In the genomic region with DNA sequence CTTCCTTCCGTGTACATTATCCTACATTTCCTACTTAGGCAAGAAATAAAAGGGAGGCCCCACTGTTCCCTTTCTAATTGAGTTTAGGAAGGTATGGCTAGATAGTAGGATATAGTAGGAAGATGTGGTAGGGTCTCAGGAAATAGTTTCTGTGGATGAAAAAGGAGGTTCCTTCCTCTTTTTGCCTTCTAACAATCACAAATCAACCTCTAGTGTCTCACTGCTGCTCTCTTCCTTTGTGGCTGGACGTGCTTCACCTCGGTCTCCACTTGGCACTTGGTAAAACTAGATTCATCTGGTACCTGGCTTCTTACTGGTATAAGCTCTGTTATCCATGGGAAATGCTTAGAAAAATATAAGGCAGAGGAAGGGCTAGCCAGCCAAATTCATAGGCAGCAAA, we compare ENCODE assay signal across 21 mouse cellular contexts. TPM values are rescaled to one million over a fixed set of nuclear protein-coding genes. Genes with fewer than 3 reads are reported as not detected.
DNase-seq lines count a peak whose midpoint lies in the region; ATAC-seq and TF ChIP-seq lines count a peak whose summit lies in the region.
"Had no signal": no experiment of that assay in that cellular context is flagged by ENCODE, and none has a peak within 500 bp of the region (broad histone marks: within the 10 kb centered on the region; RNA-seq: fewer than 3 reads in every experiment).

No protein-coding gene starts in this region.

- intact Hi-C loops in heart, postnatal 36 days (cut with DNase I): no loop called here

- H3K27me3 ChIP-seq in heart, embryonic 15.5 days: no peaks in the 10 kb centered on the region
- no peaks in the 10 kb centered on the region for H3K27me3 ChIP-seq in liver, adult 2 months (ENCODE audit: control insufficient read depth, insufficient read depth, low read length)
- no peaks in the 10 kb centered on the region for H3K27me3 ChIP-seq in liver, postnatal 0 days (ENCODE audit: insufficient read depth, low read length)
- H3K27me3 ChIP-seq: CH12.LX; forebrain, embryonic 13.5 days had no signal

- no peaks in the 10 kb centered on the region for H3K36me3 ChIP-seq in heart, embryonic 15.5 days
- H3K36me3 ChIP-seq in liver, adult 2 months (ENCODE audit: control insufficient read depth, insufficient read depth, low read length): no peaks in the 10 kb centered on the region
- H3K36me3 ChIP-seq in liver, postnatal 0 days (replicated peaks; ENCODE audit: insufficient read depth, low read length): no peaks in the 10 kb centered on the region
- H3K36me3 ChIP-seq: hindbrain, embryonic 10.5 days had no signal

- no peak for ATAC-seq in heart, embryonic 15.5 days (replicated peaks; ENCODE audit: insufficient number of reproducible peaks, insufficient read depth, low FRiP score, low read depth)
- no peak for ATAC-seq in liver, postnatal 0 days
- peak; percentile 40 for ATAC-seq in granulocyte monocyte progenitor cell, adult 5-6 weeks (replicated peaks; ENCODE audit: poor library complexity, severe bottlenecking)
- ATAC-seq: forebrain, embryonic 13.5 days; hindbrain, embryonic 16.5 days; inflammation-experienced regulatory T-cells, adult 6 months; intestine, postnatal 0 days had no signal

- no peak overlapping the region for H3K9ac ChIP-seq in heart, embryonic 15.5 days
- H3K9ac ChIP-seq in liver, adult 2 months (ENCODE audit: low read depth, low read length): no peak overlapping the region
- H3K9ac ChIP-seq in liver, postnatal 0 days (replicated peaks): no peak overlapping the region
- H3K9ac ChIP-seq: forebrain, embryonic 13.5 days had no signal

- TF ChIP-seq POLR2A in liver, adult 2 months (IDR thresholded peaks at IDR 0.05; ENCODE audit: extremely low read depth, insufficient read depth, low read length): no peak

- WGBS in heart, embryonic 15.5 days: 63% methylated on average over 3 of the region's 3 CpGs
- WGBS in liver, adult 2 months: 80% methylated on average over 3 of the region's 3 CpGs
- WGBS in liver, postnatal 0 days (ENCODE audit: insufficient replicate concordance): 40% methylated on average over 3 of the region's 3 CpGs

- peak overlapping the region; percentile 84 for H3K27ac ChIP-seq in heart, embryonic 15.5 days
- peak overlapping the region; percentile 94 for H3K27ac ChIP-seq in liver, adult 2 months (replicated peaks; ENCODE audit: insufficient read depth, low read depth, low read length)
- H3K27ac ChIP-seq in liver, postnatal 0 days (ENCODE audit: low read depth): no peak overlapping the region
- H3K27ac ChIP-seq: forebrain, embryonic 13.5 days had no signal

- H3K4me3 ChIP-seq in heart, embryonic 15.5 days: no peak overlapping the region
- H3K4me3 ChIP-seq in liver, adult 2 months (ENCODE audit: insufficient read depth, low read depth, low read length): no peak overlapping the region
- H3K4me3 ChIP-seq in liver, postnatal 0 days (ENCODE audit: low read depth, low read length): no peak overlapping the region
- H3K4me3 ChIP-seq: forebrain, embryonic 13.5 days; hindbrain, embryonic 10.5 days had no signal

- H3K4me2 ChIP-seq in heart, embryonic 15.5 days: no peak overlapping the region
- no peak overlapping the region for H3K4me2 ChIP-seq in liver, postnatal 0 days (ENCODE audit: low read depth, low read length)

- H3K79me2 ChIP-seq in liver, adult 2 months (ENCODE audit: control insufficient read depth, insufficient read depth, low read length): peaks cover 30% of the 10 kb centered on the region

- peaks cover 70% of the 10 kb centered on the region for H3K4me1 ChIP-seq in heart, embryonic 15.5 days (replicated peaks)
- peaks cover 34% of the 10 kb centered on the region for H3K4me1 ChIP-seq in liver, adult 2 months (ENCODE audit: control insufficient read depth, insufficient read depth, low read length)
- H3K4me1 ChIP-seq in liver, postnatal 0 days (ENCODE audit: insufficient read depth): peaks cover 42% of the 10 kb centered on the region

- H3K9me3 ChIP-seq in heart, embryonic 15.5 days (replicated peaks): no peaks in the 10 kb centered on the region
- H3K9me3 ChIP-seq in liver, postnatal 0 days (ENCODE audit: low read length): no peaks in the 10 kb centered on the region
- H3K9me3 ChIP-seq: forebrain, embryonic 13.5 days; hindbrain, embryonic 10.5 days had no signal

- no peak for TF ChIP-seq EP300 in liver, postnatal 0 days (IDR thresholded peaks at IDR 0.05; ENCODE audit: low read depth)

- TF ChIP-seq CTCF in liver, adult 2 months (IDR thresholded peaks at IDR 0.05; ENCODE audit: low read depth, low read length): no peak
- no peak for TF ChIP-seq CTCF in liver, postnatal 0 days (IDR thresholded peaks at IDR 0.05; ENCODE audit: low read depth)

- DNase-seq in heart, adult 11 months: peak; percentile 48
- no peak for DNase-seq in heart, postnatal 36 days
- no peak for DNase-seq in heart, adult 9 months (ENCODE audit: low spot score in 2 of 2)
- no peak for DNase-seq in liver, adult 2 months (ENCODE audit: extremely low read depth, low read depth, low spot score)
- DNase-seq in liver, postnatal 0 days: no peak
- DNase-seq in frontal cortex, postnatal 14 days (ENCODE audit: low spot score in 2 of 2): no peak
- DNase-seq: adrenal gland, postnatal 25 days; cerebellum, adult 18-20 months; cerebellum, postnatal 10 days; gastrocnemius, postnatal 36 days; kidney, adult 8-10 months had no signal

RNA-seq across cellular contexts. Expression of gene E130114P18Rik, which starts 59.8 kb away (rescaled TPM):
- total RNA-seq in heart, postnatal 36 days (2021): under 1 TPM in 1 of 2 experiments, not detected in 1; 0.28 TPM
- polyA plus RNA-seq in heart, embryonic 15.5 days (2015; fragmentation: Nextera tagmentation; extraction: Ambion mirVana): 0.25 and 0.30 TPM in 2 replicates
- not detected in 2 replicates for total RNA-seq in liver, adult 2 months (2014; rRNA removed)
- polyA plus RNA-seq in liver, adult 2 months (2012; rRNA removed): not detected in 2 replicates
- polyA plus RNA-seq in liver, postnatal 0 days (2015; fragmentation: Nextera tagmentation; extraction: Ambion mirVana): not detected in 2 replicates
- not detected in 2 replicates for total RNA-seq in granulocyte monocyte progenitor cell, adult 5-6 weeks (2014; fragmentation: Nextera tagmentation)
- not detected in 2 replicates for total RNA-seq in granulocyte monocyte progenitor cell, adult 5-6 weeks (2017)
- total RNA-seq: adrenal gland, adult 2 months; CH12.LX; gastrocnemius, adult 8-10 months had no signal
- polyA plus RNA-seq: inflammation-experienced regulatory T-cells, adult 6 months had no signal
